Mouse (Mus musculus) testis, adult 2 months (tissue): ENCODE measurements around the gene Rtca.

Source experiments
- CTCF ChIP-seq: fragments of 200-500 bp; IDR thresholded peaks from 2 replicates; pipeline ENCODE4 v1.5.1; 2012; ENCODE audit warnings: low read depth, mild to moderate bottlenecking, inconsistent platforms, low read length, moderate library complexity; ENCODE audit not compliant: control insufficient read depth, insufficient read depth, insufficient replicate concordance
- POLR2A ChIP-seq: fragments of 200-500 bp; IDR thresholded peaks from 2 replicates; pipeline ENCODE4 v1.6.1; 2012; ENCODE audit warnings: low read depth, mild to moderate bottlenecking, inconsistent platforms, low read length, moderate library complexity; ENCODE audit not compliant: control insufficient read depth

GRCm38 (mm10) chr3:116542070-116542469 is 34.1 kb upstream of the Rtca start:
- TF ChIP-seq CTCF (no peak), POLR2A (no peak)
